Mouse (Mus musculus) lung, embryonic 16.5 days (tissue): ENCODE data around the gene Zbtb38. TPM values are rescaled to one million over a fixed set of nuclear protein-coding genes. Genes with fewer than 3 reads are reported as not detected.

Experiments used
- ATAC-seq: fragments of 200-750 bp; cut with Nextera tagmentation; 2 replicates; pipeline ENCODE4 v1.8.0; 2017; ENCODE audit warnings: low read depth, mild to moderate bottlenecking, moderate library complexity
- H3K27ac ChIP-seq: fragments of 300-500 bp; sonication (generic); 2 replicates; pipeline ENCODE4 v1.5.1; 2014; ENCODE audit warnings: mild to moderate bottlenecking, control low read depth, low read length
- H3K27me3 ChIP-seq: fragments of 300-500 bp; sonication (generic); 2 replicates; pipeline ENCODE4 v1.6.1; 2014; ENCODE audit warnings: low read depth, low read length, mixed read lengths; ENCODE audit not compliant: control insufficient read depth, insufficient read depth
- H3K36me3 ChIP-seq: fragments of 300-500 bp; sonication (generic); 2 replicates; pipeline ENCODE4 v1.6.1; 2014; ENCODE audit warnings: low read length; ENCODE audit not compliant: control insufficient read depth, insufficient read depth
- H3K4me1 ChIP-seq: fragments of 300-500 bp; sonication (generic); replicated peaks from 2 replicates; pipeline ENCODE4 v1.6.1; 2014; ENCODE audit warnings: low read length, mixed read lengths; ENCODE audit not compliant: control insufficient read depth, insufficient read depth
- H3K4me2 ChIP-seq: fragments of 300-500 bp; sonication (generic); 2 replicates; pipeline ENCODE4 v1.6.1; 2014; ENCODE audit warnings: low read depth, low read length, control low read depth
- H3K4me3 ChIP-seq: fragments of 300-500 bp; sonication (generic); 2 replicates; pipeline ENCODE4 v1.5.1; 2014; ENCODE audit warnings: mild to moderate bottlenecking, low read length, control low read depth
- H3K9ac ChIP-seq: fragments of 300-500 bp; sonication (generic); 2 replicates; pipeline ENCODE4 v1.6.1; 2014; ENCODE audit warnings: low read length, control low read depth
- H3K9me3 ChIP-seq: fragments of 300-500 bp; sonication (generic); 2 replicates; pipeline ENCODE4 v1.6.1; 2016; ENCODE audit warnings: low read length; ENCODE audit not compliant: control insufficient read depth
- WGBS: fragments of 180-500 bp; shearing (Covaris S2); extraction: QIAGEN DNeasy Blood & Tissue Kit; methylation state at CpG from one replicate; pipeline ENCODE4 v1.1.7; 2014; 5-methylcytosine and 5-hydroxymethylcytosine counted together
- polyA plus RNA-seq: library from polyadenylated mRNA; unstranded; fragments of >200 nt; fragmentation: Nextera tagmentation; extraction: Ambion mirVana; gene quantifications from 2 replicates; pipeline ENCODE4 v1.2.1, GENCODE M21; 2015

Zbtb38 gene
- polyA plus RNA-seq: 27.2 and 29.2 TPM in 2 replicates

GRCm38 (mm10) chr9:96752603-96753114 is at the start of gene Zbtb38:
Zbtb38 (minus strand) TSS chr9:96752831.
- Histone ChIP-seq H3K9me3 (no peaks in the 10 kb centered on the region), H3K36me3 (no peaks in the 10 kb centered on the region; the same call in 1 of the 2 replicates), H3K4me3 (peak within 1 kb of the TSS; percentile 8; the same call in 1 of the 2 replicates), H3K27ac (peak within 1 kb of the TSS; percentile 75), H3K4me1 (peaks cover 12% of the 10 kb centered on the region), H3K27me3 (no peaks in the 10 kb centered on the region), H3K9ac (peak within 1 kb of the TSS; percentile 27), H3K4me2 (peak within 1 kb of the TSS; percentile 34)
- peak; percentile 94 for ATAC-seq
- WGBS: 23% methylated on average over 15 of the region's 15 CpGs

GRCm38 (mm10) chr9:96800131-96800825 is 47.6 kb upstream of the Zbtb38 start:
- peak; percentile 48; the same call in 1 of the 2 replicates for ATAC-seq
- Histone ChIP-seq H3K4me1 (peaks cover 7% of the 10 kb centered on the region; the same call in 1 of the 2 replicates), H3K36me3 (no peaks in the 10 kb centered on the region), H3K4me2 (no peak overlapping the region), H3K9ac (no peak overlapping the region), H3K9me3 (no peaks in the 10 kb centered on the region), H3K4me3 (no peak overlapping the region), H3K27me3 (no peaks in the 10 kb centered on the region), H3K27ac (no peak overlapping the region)
- WGBS: 25% methylated on average over 5 of the region's 5 CpGs

GRCm38 (mm10) chr9:96797311-96797710 is 44.7 kb upstream of the Zbtb38 start:
- no peaks in the 10 kb centered on the region for H3K36me3 ChIP-seq
- no peak for ATAC-seq
- no peaks in the 10 kb centered on the region for H3K9me3 ChIP-seq
- H3K4me1 ChIP-seq: peaks cover 7% of the 10 kb centered on the region; the same call in 1 of the 2 replicates
- H3K27me3 ChIP-seq: no peaks in the 10 kb centered on the region
- no peak overlapping the region for H3K9ac ChIP-seq
- H3K27ac ChIP-seq: no peak overlapping the region
- H3K4me3 ChIP-seq: no peak overlapping the region
- H3K4me2 ChIP-seq: no peak overlapping the region
- 77% methylated on average over 3 of the region's 3 CpGs for WGBS

- Histone ChIP-seq H3K4me2 (peak overlapping the region; percentile 64), H3K9ac (peak overlapping the region; percentile 67), H3K4me1 (0 out of 2 replicates have a peak, but pooled peaks cover 2% of the 10 kb centered on the region), H3K27me3 (no peaks in the 10 kb centered on the region), H3K36me3 (no peaks in the 10 kb centered on the region), H3K27ac (0 out of 2 replicates have a peak overlapping the region, but pooled peaks have one; percentile 38), H3K4me3 (peak overlapping the region; percentile 51), H3K9me3 (no peaks in the 10 kb centered on the region)
- peak; percentile 75 for ATAC-seq
- 9% methylated on average over 10 of the region's 10 CpGs for WGBS
These were observed 42.8 kb upstream of the Zbtb38 start for GRCm38 (mm10) chr9:96795399-96795928.

- 92% methylated on average over 2 of the region's 2 CpGs for WGBS
- Histone ChIP-seq H3K4me3 (no peak overlapping the region), H3K27ac (no peak overlapping the region), H3K9ac (no peak overlapping the region), H3K27me3 (no peaks in the 10 kb centered on the region), H3K4me2 (no peak overlapping the region), H3K36me3 (no peaks in the 10 kb centered on the region), H3K9me3 (no peaks in the 10 kb centered on the region), H3K4me1 (0 out of 2 replicates have a peak, but pooled peaks cover 2% of the 10 kb centered on the region)
- no peak for ATAC-seq
These were observed 42.0 kb upstream of the Zbtb38 start for GRCm38 (mm10) chr9:96794601-96795000.

DNA sequence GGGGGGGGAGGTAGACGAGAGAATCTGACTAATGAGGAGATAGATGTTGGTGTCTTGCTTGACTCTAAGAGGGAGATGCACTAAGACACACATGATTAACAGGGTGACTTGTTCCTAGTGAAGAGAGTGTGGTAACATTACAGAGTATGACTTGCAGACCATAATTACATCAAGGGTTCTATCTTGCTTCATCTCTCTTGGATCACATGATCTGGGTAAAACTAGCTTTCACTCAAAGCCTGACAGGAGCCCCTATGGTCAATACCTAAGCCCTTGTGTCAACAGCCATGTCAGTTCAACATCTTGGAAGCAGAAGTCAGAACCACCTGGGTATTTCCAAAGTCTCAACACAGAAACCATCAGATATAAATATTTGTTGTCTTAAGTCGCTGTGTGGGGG is 39.9 kb upstream of the Zbtb38 start:
- Histone ChIP-seq H3K9me3 (no peaks in the 10 kb centered on the region), H3K9ac (no peak overlapping the region), H3K27ac (no peak overlapping the region)

GRCm38 (mm10) chr9:96790389-96791007 is 37.9 kb upstream of the Zbtb38 start:
- Histone ChIP-seq H3K36me3 (no peaks in the 10 kb centered on the region), H3K9me3 (no peaks in the 10 kb centered on the region), H3K9ac (no peak overlapping the region), H3K4me1 (peaks cover 12% of the 10 kb centered on the region; the same call in 1 of the 2 replicates), H3K4me3 (no peak overlapping the region), H3K4me2 (no peak overlapping the region), H3K27me3 (no peaks in the 10 kb centered on the region), H3K27ac (no peak overlapping the region)
- WGBS: 48% methylated on average over 4 of the region's 4 CpGs
- ATAC-seq: no peak

More for the DNA sequence above, 39.9 kb upstream of the Zbtb38 start:
- no peak for ATAC-seq
- Histone ChIP-seq H3K4me1 (peaks cover 3% of the 10 kb centered on the region; the same call in 1 of the 2 replicates), H3K36me3 (no peaks in the 10 kb centered on the region), H3K4me3 (no peak overlapping the region), H3K27me3 (no peaks in the 10 kb centered on the region), H3K4me2 (no peak overlapping the region)
- 52% methylated on average over 2 of the region's 2 CpGs for WGBS

GRCm38 (mm10) chr9:96789906-96790305 is 37.3 kb upstream of the Zbtb38 start:
- Histone ChIP-seq H3K4me3 (no peak overlapping the region), H3K4me1 (peaks cover 17% of the 10 kb centered on the region; the same call in 1 of the 2 replicates), H3K36me3 (no peaks in the 10 kb centered on the region), H3K9ac (no peak overlapping the region), H3K27ac (no peak overlapping the region), H3K9me3 (no peaks in the 10 kb centered on the region), H3K4me2 (no peak overlapping the region), H3K27me3 (no peaks in the 10 kb centered on the region)
- 72% methylated on average over 3 of the region's 3 CpGs for WGBS
- ATAC-seq: no peak

DNA sequence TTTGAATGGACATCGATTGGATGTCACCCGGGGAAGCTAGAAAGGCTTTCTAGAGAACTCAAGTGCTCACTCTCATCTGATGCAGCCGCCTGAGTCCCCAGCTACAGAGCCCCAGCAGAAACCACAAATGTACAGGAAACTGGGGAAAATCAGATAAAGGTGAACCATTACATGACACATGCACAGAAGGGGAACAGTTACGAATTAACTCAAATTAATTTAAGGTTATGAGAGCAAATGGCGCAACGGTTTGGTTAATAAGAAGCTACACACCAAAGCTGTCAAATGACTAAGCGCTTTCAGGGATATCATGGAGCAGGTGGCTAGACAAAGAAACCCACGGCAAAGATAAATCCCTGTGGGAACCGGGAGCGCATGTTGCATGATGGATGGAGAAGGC is 35.2 kb upstream of the Zbtb38 start:
- H3K27ac ChIP-seq: no peak overlapping the region

More for the DNA sequence above, 35.2 kb upstream of the Zbtb38 start:
- H3K4me1 ChIP-seq: peaks cover 17% of the 10 kb centered on the region; the same call in 1 of the 2 replicates
- no peak for ATAC-seq
- H3K9me3 ChIP-seq: no peaks in the 10 kb centered on the region
- no peaks in the 10 kb centered on the region for H3K36me3 ChIP-seq
- H3K27me3 ChIP-seq: no peaks in the 10 kb centered on the region
- WGBS: 80% methylated on average over 10 of the region's 10 CpGs
- no peak overlapping the region for H3K9ac ChIP-seq
- no peak overlapping the region for H3K4me3 ChIP-seq
- H3K4me2 ChIP-seq: no peak overlapping the region
